Comparison of ENCODE assay signal across 18 mouse cellular contexts in genomic region chr15:97421533-97421932, GRCm38 (mm10).
"Had no signal": no experiment of that assay in that cellular context is flagged by ENCODE, and none has a peak within 500 bp of the region (broad histone marks: within the 10 kb centered on the region; RNA-seq: fewer than 3 reads in every experiment).

No protein-coding gene starts in this region.

- ATAC-seq: intestine, embryonic 15.5 days; lung, postnatal 0 days; midbrain, embryonic 15.5 days had no signal

- H3K27ac ChIP-seq: intestine, embryonic 15.5 days; limb, embryonic 12.5 days; limb, embryonic 15.5 days; liver, embryonic 14.5 days; macrophage; midbrain, embryonic 12.5 days; midbrain, embryonic 15.5 days; neural tube, embryonic 13.5 days had no signal

- DNase-seq: kidney, postnatal 4 days; left cerebral cortex, postnatal 4 days; liver, postnatal 0 days; lung, embryonic 14.5 days; retina, postnatal 1 day; thymus, adult 18-20 months; thymus, postnatal 36 days had no signal

- H3K9me3 ChIP-seq: intestine, embryonic 15.5 days; limb, embryonic 12.5 days; limb, embryonic 15.5 days; midbrain, embryonic 12.5 days; midbrain, embryonic 15.5 days; neural tube, embryonic 13.5 days had no signal

- H3K9ac ChIP-seq: intestine, embryonic 15.5 days; limb, embryonic 12.5 days; limb, embryonic 15.5 days; liver, embryonic 14.5 days; liver, postnatal 0 days; lung, embryonic 14.5 days; midbrain, embryonic 12.5 days; midbrain, embryonic 15.5 days; neural tube, embryonic 13.5 days had no signal

- H3K4me3 ChIP-seq: intestine, embryonic 15.5 days; limb, embryonic 12.5 days; limb, embryonic 15.5 days; midbrain, embryonic 12.5 days; midbrain, embryonic 15.5 days; myocyte; neural tube, embryonic 13.5 days had no signal

- H3K36me3 ChIP-seq: intestine, embryonic 15.5 days; limb, embryonic 12.5 days; limb, embryonic 15.5 days; midbrain, embryonic 12.5 days; midbrain, embryonic 15.5 days; neural tube, embryonic 13.5 days had no signal

- H3K27me3 ChIP-seq: intestine, embryonic 15.5 days; limb, embryonic 12.5 days; limb, embryonic 15.5 days; midbrain, embryonic 12.5 days; midbrain, embryonic 15.5 days; neural tube, embryonic 13.5 days had no signal

- H3K4me1 ChIP-seq: intestine, embryonic 15.5 days; limb, embryonic 12.5 days; midbrain, embryonic 12.5 days; midbrain, embryonic 15.5 days had no signal

- H3K4me2 ChIP-seq: intestine, embryonic 15.5 days; limb, embryonic 12.5 days; limb, embryonic 15.5 days; liver, embryonic 11.5 days; lung, embryonic 14.5 days; midbrain, embryonic 12.5 days; midbrain, embryonic 15.5 days; neural tube, embryonic 13.5 days had no signal
